Mouse (Mus musculus): ENCODE measurements around the gene Hexdc. TPM values are rescaled to one million over a fixed set of nuclear protein-coding genes. Genes with fewer than 3 reads are reported as not detected.

Gene Hexdc
- polyA plus RNA-seq, 1 experiment from 2014 or later = 37.0 TPM

- ATAC-seq (ENCODE audit: low read depth) = no peak
- no peaks in the 10 kb centered on the region for H3K4me1 ChIP-seq (ENCODE audit: control insufficient read depth, insufficient read depth, low read length)
- no peak overlapping the region for H3K9ac ChIP-seq (replicated peaks; ENCODE audit: low read depth, low read length)
- no peaks in the 10 kb centered on the region for H3K9me3 ChIP-seq (ENCODE audit: control insufficient read depth, low read length)
- H3K4me2 ChIP-seq (ENCODE audit: low read depth, low read length) = no peak overlapping the region
- H3K27ac ChIP-seq (ENCODE audit: low read depth, low read length) = no peak overlapping the region
- peaks cover 5% of the 10 kb centered on the region; the same call in 1 of the 2 replicates for H3K36me3 ChIP-seq (ENCODE audit: control insufficient read depth, insufficient read depth, low read length)
- H3K4me3 ChIP-seq (ENCODE audit: low read depth, low read length) = no peak overlapping the region
- no peaks in the 10 kb centered on the region for H3K27me3 ChIP-seq (ENCODE audit: control insufficient read depth, insufficient read depth, low read length)
- 88% methylated on average over 3 of the region's 3 CpGs for WGBS
These were observed 14.6 kb upstream of the Hexdc start for GRCm38 (mm10) chr11:121189681-121190080.

GRCm38 (mm10) chr11:121192742-121193141, 11.5 kb upstream of the Hexdc start:
- Histone ChIP-seq H3K4me2 (ENCODE audit: low read depth, low read length) (no peak overlapping the region), H3K9ac (replicated peaks; ENCODE audit: low read depth, low read length) (no peak overlapping the region), H3K27ac (ENCODE audit: low read depth, low read length) (no peak overlapping the region), H3K36me3 (ENCODE audit: control insufficient read depth, insufficient read depth, low read length) (peaks cover 9% of the 10 kb centered on the region; the same call in 1 of the 2 replicates), H3K9me3 (ENCODE audit: control insufficient read depth, low read length) (no peaks in the 10 kb centered on the region), H3K27me3 (ENCODE audit: control insufficient read depth, insufficient read depth, low read length) (no peaks in the 10 kb centered on the region), H3K4me1 (ENCODE audit: control insufficient read depth, insufficient read depth, low read length) (no peaks in the 10 kb centered on the region), H3K4me3 (ENCODE audit: low read depth, low read length) (no peak overlapping the region)
- 86% methylated on average over 2 of the region's 2 CpGs for WGBS
- no peak for ATAC-seq (ENCODE audit: low read depth)

GRCm38 (mm10) chr11:121193415-121193814, 10.8 kb upstream of the Hexdc start:
- H3K36me3 ChIP-seq (ENCODE audit: control insufficient read depth, insufficient read depth, low read length) = peaks cover 9% of the 10 kb centered on the region; the same call in 1 of the 2 replicates
- ATAC-seq (ENCODE audit: low read depth) = no peak
- H3K9me3 ChIP-seq (ENCODE audit: control insufficient read depth, low read length) = no peaks in the 10 kb centered on the region
- no peak overlapping the region for H3K27ac ChIP-seq (ENCODE audit: low read depth, low read length)
- WGBS = 88% methylated on average over 3 of the region's 3 CpGs
- H3K4me2 ChIP-seq (ENCODE audit: low read depth, low read length) = no peak overlapping the region
- no peaks in the 10 kb centered on the region for H3K4me1 ChIP-seq (ENCODE audit: control insufficient read depth, insufficient read depth, low read length)
- no peaks in the 10 kb centered on the region for H3K27me3 ChIP-seq (ENCODE audit: control insufficient read depth, insufficient read depth, low read length)
- H3K9ac ChIP-seq (replicated peaks; ENCODE audit: low read depth, low read length) = no peak overlapping the region
- H3K4me3 ChIP-seq (ENCODE audit: low read depth, low read length) = no peak overlapping the region

DNA sequence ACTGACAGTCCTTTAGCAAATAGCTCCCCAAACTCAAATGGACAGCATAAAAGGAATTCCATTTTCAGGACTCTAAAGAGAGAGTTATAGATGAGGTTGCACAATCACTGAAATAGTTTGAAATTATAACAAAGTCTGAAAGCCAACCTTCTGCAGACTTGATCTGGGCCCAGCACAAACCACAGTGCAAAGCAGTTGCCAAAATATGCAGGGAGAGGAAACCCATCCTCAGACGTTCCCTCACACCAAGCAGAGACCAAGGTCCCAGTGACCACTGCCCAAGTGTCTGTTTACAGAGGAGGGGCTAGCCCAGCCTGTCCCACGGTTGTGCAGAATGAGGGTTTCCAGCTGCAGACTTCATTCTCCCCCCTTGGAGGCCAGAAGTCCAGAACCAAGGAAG, 5.6 kb upstream of the Hexdc start:
- no peaks in the 10 kb centered on the region for H3K4me1 ChIP-seq (ENCODE audit: control insufficient read depth, insufficient read depth, low read length)

GRCm38 (mm10) chr11:121199851-121200250, 4.4 kb upstream of the Hexdc start:
- no peak overlapping the region for H3K4me3 ChIP-seq (ENCODE audit: low read depth, low read length)
- no peaks in the 10 kb centered on the region for H3K4me1 ChIP-seq (ENCODE audit: control insufficient read depth, insufficient read depth, low read length)
- H3K4me2 ChIP-seq (ENCODE audit: low read depth, low read length) = no peak overlapping the region
- H3K9me3 ChIP-seq (ENCODE audit: control insufficient read depth, low read length) = no peaks in the 10 kb centered on the region
- no peak overlapping the region for H3K27ac ChIP-seq (ENCODE audit: low read depth, low read length)
- no peak overlapping the region for H3K9ac ChIP-seq (replicated peaks; ENCODE audit: low read depth, low read length)
- no peak for ATAC-seq (ENCODE audit: low read depth)
- H3K36me3 ChIP-seq (ENCODE audit: control insufficient read depth, insufficient read depth, low read length) = 0 out of 2 replicates have a peak, but pooled peaks cover 3% of the 10 kb centered on the region
- 80% methylated on average over 4 of the region's 4 CpGs for WGBS
- no peaks in the 10 kb centered on the region for H3K27me3 ChIP-seq (ENCODE audit: control insufficient read depth, insufficient read depth, low read length)

More for the DNA sequence above, 5.6 kb upstream of the Hexdc start:
- no peaks in the 10 kb centered on the region for H3K9me3 ChIP-seq (ENCODE audit: control insufficient read depth, low read length)
- no peak overlapping the region for H3K9ac ChIP-seq (replicated peaks; ENCODE audit: low read depth, low read length)
- no peaks in the 10 kb centered on the region for H3K27me3 ChIP-seq (ENCODE audit: control insufficient read depth, insufficient read depth, low read length)
- 62% methylated on average over 2 of the region's 2 CpGs for WGBS
- ATAC-seq (ENCODE audit: low read depth) = no peak
- no peak overlapping the region for H3K27ac ChIP-seq (ENCODE audit: low read depth, low read length)
- no peak overlapping the region for H3K4me3 ChIP-seq (ENCODE audit: low read depth, low read length)
- peaks cover 9% of the 10 kb centered on the region; the same call in 1 of the 2 replicates for H3K36me3 ChIP-seq (ENCODE audit: control insufficient read depth, insufficient read depth, low read length)
- H3K4me2 ChIP-seq (ENCODE audit: low read depth, low read length) = no peak overlapping the region

- Histone ChIP-seq H3K36me3 (ENCODE audit: control insufficient read depth, insufficient read depth, low read length) (no peaks in the 10 kb centered on the region), H3K4me3 (ENCODE audit: low read depth, low read length) (no peak overlapping the region), H3K9me3 (ENCODE audit: control insufficient read depth, low read length) (no peaks in the 10 kb centered on the region), H3K4me1 (ENCODE audit: control insufficient read depth, insufficient read depth, low read length) (no peaks in the 10 kb centered on the region), H3K9ac (replicated peaks; ENCODE audit: low read depth, low read length) (no peak overlapping the region), H3K4me2 (ENCODE audit: low read depth, low read length) (no peak overlapping the region), H3K27me3 (ENCODE audit: control insufficient read depth, insufficient read depth, low read length) (no peaks in the 10 kb centered on the region), H3K27ac (ENCODE audit: low read depth, low read length) (no peak overlapping the region)
- ATAC-seq (ENCODE audit: low read depth) = no peak
- 92% methylated on average over 6 of the region's 6 CpGs for WGBS
These were observed 3.5 kb upstream of the Hexdc start for GRCm38 (mm10) chr11:121200781-121201180.

- Histone ChIP-seq H3K27me3 (ENCODE audit: control insufficient read depth, insufficient read depth, low read length) (no peaks in the 10 kb centered on the region), H3K4me3 (ENCODE audit: low read depth, low read length) (no peak overlapping the region), H3K36me3 (ENCODE audit: control insufficient read depth, insufficient read depth, low read length) (no peaks in the 10 kb centered on the region), H3K27ac (ENCODE audit: low read depth, low read length) (no peak overlapping the region), H3K4me2 (ENCODE audit: low read depth, low read length) (no peak overlapping the region), H3K9me3 (ENCODE audit: control insufficient read depth, low read length) (no peaks in the 10 kb centered on the region), H3K9ac (replicated peaks; ENCODE audit: low read depth, low read length) (no peak overlapping the region), H3K4me1 (ENCODE audit: control insufficient read depth, insufficient read depth, low read length) (no peaks in the 10 kb centered on the region)
- no peak for ATAC-seq (ENCODE audit: low read depth)
- 61% methylated on average over 11 of the region's 11 CpGs for WGBS
These were observed 2.6 kb upstream of the Hexdc start for GRCm38 (mm10) chr11:121201436-121202198.

- no peaks in the 10 kb centered on the region for H3K9me3 ChIP-seq (ENCODE audit: control insufficient read depth, low read length)
- peak overlapping the region; percentile 60 for H3K4me3 ChIP-seq (ENCODE audit: low read depth, low read length)
- H3K36me3 ChIP-seq (ENCODE audit: control insufficient read depth, insufficient read depth, low read length) = peaks cover 4% of the 10 kb centered on the region; the same call in 1 of the 2 replicates
- no peak for ATAC-seq (ENCODE audit: low read depth)
- H3K4me2 ChIP-seq (ENCODE audit: low read depth, low read length) = peak overlapping the region; percentile 57
- H3K27me3 ChIP-seq (ENCODE audit: control insufficient read depth, insufficient read depth, low read length) = no peaks in the 10 kb centered on the region
- no peaks in the 10 kb centered on the region for H3K4me1 ChIP-seq (ENCODE audit: control insufficient read depth, insufficient read depth, low read length)
- peak overlapping the region; percentile 85; the same call in 1 of the 2 replicates for H3K27ac ChIP-seq (ENCODE audit: low read depth, low read length)
- H3K9ac ChIP-seq (replicated peaks; ENCODE audit: low read depth, low read length) = peak overlapping the region; percentile 75; the same call in 1 of the 2 replicates
- WGBS = 1% methylated on average over 5 of the region's 5 CpGs
These were observed 423 bp upstream of the Hexdc start for GRCm38 (mm10) chr11:121203859-121204160.

DNA sequence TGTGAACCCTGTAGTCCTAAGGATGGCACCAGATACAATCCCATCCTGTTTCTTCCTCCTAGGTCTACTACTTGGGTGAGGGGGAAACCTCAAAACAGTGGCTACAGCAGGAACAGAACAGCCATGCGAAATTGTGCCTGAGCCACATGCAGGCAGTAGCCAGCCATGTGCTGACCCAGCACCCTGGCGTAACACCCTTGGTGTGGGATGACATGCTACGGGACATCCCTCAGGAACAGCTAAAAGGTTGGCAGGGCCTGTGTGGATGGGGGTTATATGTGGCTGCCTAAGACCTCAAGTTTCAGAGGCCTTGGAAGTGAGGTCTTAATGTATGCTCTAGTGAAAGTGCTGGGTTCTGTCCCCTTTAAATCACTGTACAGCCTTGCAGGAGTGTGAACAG, 12.6 kb downstream of the Hexdc start:
- Histone ChIP-seq H3K27me3 (ENCODE audit: control insufficient read depth, insufficient read depth, low read length) (no peaks in the 10 kb centered on the region), H3K36me3 (ENCODE audit: control insufficient read depth, insufficient read depth, low read length) (peaks cover 30% of the 10 kb centered on the region), H3K27ac (ENCODE audit: low read depth, low read length) (no peak overlapping the region), H3K4me2 (ENCODE audit: low read depth, low read length) (no peak overlapping the region), H3K4me1 (ENCODE audit: control insufficient read depth, insufficient read depth, low read length) (no peaks in the 10 kb centered on the region), H3K9me3 (ENCODE audit: control insufficient read depth, low read length) (no peaks in the 10 kb centered on the region), H3K9ac (replicated peaks; ENCODE audit: low read depth, low read length) (no peak overlapping the region), H3K4me3 (ENCODE audit: low read depth, low read length) (no peak overlapping the region)
- WGBS = 95% methylated on average over 3 of the region's 3 CpGs
- ATAC-seq (ENCODE audit: low read depth) = no peak

All from neural tube, embryonic 14.5 days (tissue).